Mouse (Mus musculus) embryonic fibroblast, embryonic 13.5 days (primary cell): ENCODE data around the gene Tmem132a.

Source experiments
- CTCF ChIP-seq: IDR thresholded peaks from 2 replicates; pipeline ENCODE4 v1.5.1; 2011; ENCODE audit warnings: mild to moderate bottlenecking, control low read depth, low read length, moderate library complexity, borderline replicate concordance; ENCODE audit not compliant: insufficient read depth
- POLR2A ChIP-seq: IDR thresholded peaks from 2 replicates; pipeline ENCODE4 v1.6.1; 2011; ENCODE audit warnings: low read depth, mild to moderate bottlenecking, control low read depth, low read length, moderate library complexity

DNA sequence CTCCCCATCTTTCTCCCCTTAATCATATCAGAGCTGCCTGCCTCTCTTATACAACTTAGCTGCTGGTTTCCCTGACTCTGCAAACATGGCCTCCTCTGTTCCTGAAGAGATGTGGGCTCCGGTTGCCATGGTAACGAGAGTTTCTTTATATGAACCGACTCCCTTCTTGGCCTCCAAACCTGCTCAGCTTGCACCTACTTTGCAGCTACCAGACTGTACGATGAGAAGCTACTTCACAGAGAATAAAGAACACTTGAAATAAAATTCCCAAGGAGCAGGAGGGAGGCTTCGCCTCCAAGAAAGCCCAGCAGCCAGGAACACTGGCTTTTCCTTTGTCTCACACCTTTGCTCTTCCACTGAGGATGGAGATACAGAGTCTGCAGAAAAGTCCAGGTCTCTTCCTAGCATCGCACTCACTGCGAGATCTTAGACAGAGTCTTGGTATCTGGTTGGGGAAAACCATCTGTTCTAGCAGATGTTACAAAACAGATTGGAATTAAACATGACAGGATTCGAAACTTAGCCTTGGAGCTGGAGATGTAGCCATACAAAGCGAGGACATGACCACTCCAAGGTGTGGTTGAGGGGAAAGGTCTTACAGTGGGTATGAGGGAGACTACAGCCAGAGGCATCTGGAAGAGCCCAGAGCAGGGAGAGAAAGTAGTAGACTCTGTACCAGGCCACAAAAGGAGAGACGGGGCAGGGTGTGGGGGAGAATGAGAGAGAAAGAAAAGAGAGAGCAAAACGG is 60.1 kb downstream of the Tmem132a start:
- TF ChIP-seq CTCF = no peak
- no peak for TF ChIP-seq POLR2A
